Mouse (Mus musculus) forebrain, embryonic 11.5 days (tissue): Measurements from ENCODE around the gene Faf1. TPM values are rescaled to one million over a fixed set of nuclear protein-coding genes. Genes with fewer than 3 reads are reported as not detected.

Experiments
- ATAC-seq: fragments of 200-750 bp; cut with Nextera tagmentation; replicated peaks from 2 replicates; pipeline ENCODE4 v1.8.0; 2017; ENCODE audit warnings: moderate TSS enrichment; ENCODE audit not compliant: low FRiP score
- DNase-seq: peaks from one replicate; pipeline ENCODE4 v3.0.0-alpha.2; 2017; ENCODE audit warnings: low spot score
- H3K27ac ChIP-seq: fragments of 300-500 bp; sonication (generic); 2 replicates; pipeline ENCODE4 v1.5.1; 2014; ENCODE audit warnings: low read depth, low read length
- H3K27me3 ChIP-seq: fragments of 300-500 bp; sonication (generic); 2 replicates; pipeline ENCODE4 v1.6.1; 2014; ENCODE audit warnings: mild to moderate bottlenecking, low read length, mixed read lengths; ENCODE audit not compliant: control insufficient read depth, insufficient read depth
- H3K36me3 ChIP-seq: fragments of 300-500 bp; sonication (generic); 2 replicates; pipeline ENCODE4 v1.6.1; 2014; ENCODE audit warnings: mild to moderate bottlenecking, low read length, moderate library complexity, mixed read lengths; ENCODE audit not compliant: control insufficient read depth, insufficient read depth
- H3K4me1 ChIP-seq: fragments of 300-500 bp; sonication (generic); replicated peaks from 2 replicates; pipeline ENCODE4 v1.6.1; 2014; ENCODE audit warnings: low read length, mixed read lengths; ENCODE audit not compliant: control insufficient read depth, insufficient read depth
- H3K4me2 ChIP-seq: fragments of 300-500 bp; sonication (generic); 2 replicates; pipeline ENCODE4 v1.6.1; 2014; ENCODE audit warnings: low read depth, mild to moderate bottlenecking, low read length, moderate library complexity, mixed read lengths; ENCODE audit not compliant: severe bottlenecking
- H3K4me3 ChIP-seq: fragments of 300-500 bp; sonication (generic); 2 replicates; pipeline ENCODE4 v1.5.1; 2014; ENCODE audit warnings: low read depth, low read length
- H3K9ac ChIP-seq: fragments of 300-500 bp; sonication (generic); 2 replicates; pipeline ENCODE4 v1.6.1; 2014; ENCODE audit warnings: low read length
- H3K9me3 ChIP-seq: fragments of 300-500 bp; sonication (generic); 2 replicates; pipeline ENCODE4 v1.6.1; 2016; ENCODE audit warnings: low read length, mixed read lengths; ENCODE audit not compliant: control insufficient read depth
- WGBS: fragments of 180-500 bp; shearing (Covaris S2); extraction: QIAGEN DNeasy Blood & Tissue Kit; methylation state at CpG from one replicate; pipeline ENCODE4 v1.1.7; 2014; 5-methylcytosine and 5-hydroxymethylcytosine counted together
- polyA plus RNA-seq: library from polyadenylated mRNA; unstranded; fragments of >200 nt; fragmentation: Nextera tagmentation; extraction: Ambion mirVana; gene quantifications from 2 replicates; pipeline ENCODE4 v1.2.1, GENCODE M21; 2014

Faf1 gene
- polyA plus RNA-seq, 1 experiment from 2014 or later: 42.9 TPM

DNA sequence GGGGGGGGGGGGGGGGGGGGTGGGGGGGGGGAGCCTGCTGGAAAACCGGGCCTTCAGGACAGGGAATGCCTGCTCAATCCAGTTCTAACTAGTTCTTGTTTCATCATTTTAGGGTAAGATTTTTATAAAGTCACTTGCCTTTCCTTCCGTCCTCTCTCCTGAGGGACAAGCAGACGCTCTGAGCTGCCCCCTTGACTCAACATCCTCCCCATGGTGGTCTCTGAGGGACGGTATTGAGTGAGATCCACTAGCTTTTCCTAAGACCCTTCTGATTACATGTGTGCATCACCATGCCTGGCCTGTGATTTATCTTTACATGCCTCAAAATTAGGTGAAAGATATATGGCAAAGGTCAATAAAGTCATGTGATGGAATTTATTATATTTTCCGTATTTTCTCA lies 312.0 kb downstream of the Faf1 start:
- Histone ChIP-seq H3K4me2 (0 out of 2 replicates have a peak overlapping the region, but pooled peaks have one; percentile 8), H3K9ac (no peak overlapping the region), H3K4me3 (no peak overlapping the region), H3K9me3 (no peaks in the 10 kb centered on the region), H3K27me3 (peaks cover 47% of the 10 kb centered on the region), H3K4me1 (peaks cover 14% of the 10 kb centered on the region), H3K27ac (no peak overlapping the region), H3K36me3 (no peaks in the 10 kb centered on the region)
- no peak for ATAC-seq
- DNase-seq: no peak
- 6% methylated on average over 5 of the region's 5 CpGs for WGBS

DNA sequence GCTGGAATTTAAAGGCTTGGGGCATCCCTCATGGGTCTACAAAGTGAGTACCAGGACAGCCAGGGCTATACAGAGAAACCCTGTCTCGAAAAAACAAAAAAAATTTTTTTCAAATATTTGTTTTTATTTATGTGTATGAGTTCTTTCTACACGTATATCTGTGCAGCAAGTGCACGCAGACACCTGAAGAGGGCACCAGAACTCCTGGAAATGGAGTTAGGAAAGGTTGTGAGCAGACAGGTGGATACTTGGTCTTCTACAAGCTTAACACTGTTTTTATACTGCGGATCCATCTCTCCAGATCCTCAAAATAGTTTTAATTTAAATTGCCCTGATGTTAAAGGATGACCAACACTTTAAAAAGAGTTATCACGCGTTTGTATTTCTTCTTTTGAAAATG lies 312.8 kb downstream of the Faf1 start:
- Histone ChIP-seq H3K27me3 (peaks cover 41% of the 10 kb centered on the region), H3K27ac (no peak overlapping the region), H3K9me3 (no peaks in the 10 kb centered on the region), H3K4me1 (peaks cover 14% of the 10 kb centered on the region), H3K4me3 (no peak overlapping the region), H3K4me2 (no peak overlapping the region), H3K9ac (no peak overlapping the region), H3K36me3 (no peaks in the 10 kb centered on the region)
- ATAC-seq (no peak), DNase-seq (no peak)
- WGBS: 41% methylated on average over 6 of the region's 6 CpGs

DNA sequence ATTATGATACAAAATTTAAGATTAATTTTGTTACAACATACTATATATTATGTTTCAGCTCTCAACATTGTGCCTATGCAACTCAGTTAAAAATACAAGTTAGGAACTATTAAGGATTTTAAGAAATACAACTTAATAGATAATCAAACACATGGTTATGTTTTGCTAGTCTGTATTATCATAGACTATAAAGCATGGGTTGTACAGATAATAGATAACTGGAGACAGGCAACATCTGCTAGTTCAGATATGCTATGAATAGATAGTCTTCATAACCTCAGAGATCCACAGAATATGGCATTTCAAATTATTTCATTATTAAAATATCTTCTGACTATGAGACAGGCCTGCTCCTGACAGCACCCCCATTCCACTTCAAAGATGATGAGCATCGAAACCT lies 329.7 kb downstream of the Faf1 start:
- 91% methylated on average over 1 of the region's 1 CpGs for WGBS
- Histone ChIP-seq H3K9ac (no peak overlapping the region), H3K4me1 (no peaks in the 10 kb centered on the region), H3K4me2 (no peak overlapping the region), H3K27me3 (no peaks in the 10 kb centered on the region), H3K9me3 (no peaks in the 10 kb centered on the region), H3K27ac (no peak overlapping the region), H3K4me3 (no peak overlapping the region), H3K36me3 (no peaks in the 10 kb centered on the region)
- DNase-seq (no peak), ATAC-seq (no peak)

Other genes starting within 250 kb of the Faf1 start
- 45.1 and 49.4 TPM in 2 replicates for gene Rnf11, start 191.9 kb upstream of the Faf1 start, polyA plus RNA-seq
- not detected in 2 replicates for gene 4930522H14Rik, start 145.3 kb upstream of the Faf1 start, polyA plus RNA-seq
- 9.3 and 9.5 TPM in 2 replicates for gene Cdkn2c, start 9.4 kb upstream of the Faf1 start, polyA plus RNA-seq